In the genomic region with DNA sequence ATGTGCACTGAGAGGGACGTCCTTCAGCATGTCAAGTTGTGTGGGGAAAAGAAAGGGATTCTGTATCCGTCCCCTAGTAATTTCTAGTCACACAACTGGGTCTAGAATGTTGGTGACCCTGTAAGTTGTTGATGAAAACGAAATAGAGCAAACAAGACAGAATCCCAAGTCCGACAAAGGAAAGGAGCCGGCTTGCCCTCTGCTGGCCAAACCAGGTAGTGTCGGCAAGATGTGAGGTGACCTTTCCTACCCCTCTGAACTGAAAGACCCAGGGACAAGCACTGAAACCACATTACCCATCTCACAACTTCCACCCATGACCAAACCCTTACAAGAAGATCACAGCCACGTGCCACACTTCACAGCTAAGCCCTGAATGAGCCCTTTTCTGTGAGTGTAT, we compare ENCODE assay signal across 8 mouse cellular contexts. TPM values are rescaled to one million over a fixed set of nuclear protein-coding genes. Genes with fewer than 3 reads are reported as not detected.
DNase-seq lines count a peak whose midpoint lies in the region; ATAC-seq and TF ChIP-seq lines count a peak whose summit lies in the region.

No protein-coding gene starts in this region.

- H3K27ac ChIP-seq in hindbrain, embryonic 10.5 days, result no peak overlapping the region
- no peak overlapping the region for H3K27ac ChIP-seq in hindbrain, embryonic 12.5 days
- no peak overlapping the region for H3K27ac ChIP-seq in bone marrow, adult 2 months (ENCODE audit: control insufficient read depth, insufficient read depth, low read depth, low read length, poor library complexity)
- H3K27ac ChIP-seq in embryonic fibroblast, embryonic 13.5 days (ENCODE audit: insufficient read depth, low read length), result no peak overlapping the region
- no peak overlapping the region for H3K27ac ChIP-seq in kidney, postnatal 0 days
- H3K27ac ChIP-seq in lung, postnatal 0 days (ENCODE audit: low read length), result no peak overlapping the region

- WGBS in hindbrain, embryonic 10.5 days, result 15% methylated on average over 7 of the region's 7 CpGs
- 18% methylated on average over 7 of the region's 7 CpGs for WGBS in hindbrain, embryonic 12.5 days
- 10% methylated on average over 7 of the region's 7 CpGs for WGBS in bone marrow, adult 2 months
- 13% methylated on average over 7 of the region's 7 CpGs for WGBS in kidney, postnatal 0 days
- WGBS in lung, postnatal 0 days, result 14% methylated on average over 7 of the region's 7 CpGs

- H3K4me2 ChIP-seq in hindbrain, embryonic 12.5 days (replicated peaks), result no peak overlapping the region
- H3K4me2 ChIP-seq in kidney, postnatal 0 days (ENCODE audit: low read length), result no peak overlapping the region
- H3K4me2 ChIP-seq in lung, postnatal 0 days (replicated peaks; ENCODE audit: low read depth, low read length), result no peak overlapping the region

- no peak for TF ChIP-seq EP300 in lung, postnatal 0 days (IDR thresholded peaks at IDR 0.05)

- ATAC-seq in hindbrain, embryonic 12.5 days (ENCODE audit: low FRiP score), result no peak
- ATAC-seq in CD4-positive, CD25-positive, alpha-beta regulatory T cell, adult 4 months, result peak; percentile 87
- no peak for ATAC-seq in kidney, postnatal 0 days (replicated peaks; ENCODE audit: low FRiP score, low read depth)
- peak; percentile 46; the same call in 1 of the 2 replicates for ATAC-seq in lung, postnatal 0 days

- DNase-seq in hindbrain, embryonic 10.5 days (ENCODE audit: low spot score), result peak; percentile 79
- peak; percentile 67 for DNase-seq in kidney, postnatal 0 days (ENCODE audit: low spot score)
- peak; percentile 65 for DNase-seq in lung, postnatal 0 days (ENCODE audit: low spot score)
- peak; percentile 40 for DNase-seq in spleen, adult 12 weeks (ENCODE audit: low spot score)

- H3K4me3 ChIP-seq in hindbrain, embryonic 10.5 days, result no peak overlapping the region
- H3K4me3 ChIP-seq in hindbrain, embryonic 12.5 days, result no peak overlapping the region
- H3K4me3 ChIP-seq in bone marrow, adult 2 months (replicated peaks; ENCODE audit: control insufficient read depth, low read depth, low read length), result no peak overlapping the region
- no peak overlapping the region for H3K4me3 ChIP-seq in embryonic fibroblast, embryonic 13.5 days (ENCODE audit: insufficient read depth, low read length)
- H3K4me3 ChIP-seq in kidney, postnatal 0 days (replicated peaks; ENCODE audit: low read depth, low read length), result no peak overlapping the region
- no peak overlapping the region for H3K4me3 ChIP-seq in lung, postnatal 0 days (ENCODE audit: low read depth, low read length)

- H3K4me1 ChIP-seq in hindbrain, embryonic 10.5 days (replicated peaks), result no peaks in the 10 kb centered on the region
- no peaks in the 10 kb centered on the region for H3K4me1 ChIP-seq in hindbrain, embryonic 12.5 days
- no peaks in the 10 kb centered on the region for H3K4me1 ChIP-seq in bone marrow, adult 2 months (ENCODE audit: control insufficient read depth, insufficient read depth, low read length)
- no peaks in the 10 kb centered on the region for H3K4me1 ChIP-seq in embryonic fibroblast, embryonic 13.5 days (ENCODE audit: control insufficient read depth, insufficient read depth, low read length)
- H3K4me1 ChIP-seq in kidney, postnatal 0 days (replicated peaks; ENCODE audit: insufficient read depth, low read length), result no peaks in the 10 kb centered on the region
- no peaks in the 10 kb centered on the region for H3K4me1 ChIP-seq in lung, postnatal 0 days (ENCODE audit: insufficient read depth, low read depth, low read length)

- no peak overlapping the region for H3K9ac ChIP-seq in hindbrain, embryonic 12.5 days
- no peak overlapping the region for H3K9ac ChIP-seq in kidney, postnatal 0 days (ENCODE audit: low read depth, low read length)
- H3K9ac ChIP-seq in lung, postnatal 0 days (replicated peaks; ENCODE audit: low read depth), result no peak overlapping the region

- H3K9me3 ChIP-seq in hindbrain, embryonic 10.5 days, result peaks cover 8% of the 10 kb centered on the region
- no peaks in the 10 kb centered on the region for H3K9me3 ChIP-seq in hindbrain, embryonic 12.5 days (replicated peaks)
- no peaks in the 10 kb centered on the region for H3K9me3 ChIP-seq in kidney, postnatal 0 days (replicated peaks; ENCODE audit: low read length)
- no peaks in the 10 kb centered on the region for H3K9me3 ChIP-seq in lung, postnatal 0 days (ENCODE audit: low read length)

- no peak for TF ChIP-seq POLR2A in bone marrow, adult 2 months (IDR thresholded peaks at IDR 0.05; ENCODE audit: borderline replicate concordance, control insufficient read depth, low read depth, low read length)
- TF ChIP-seq POLR2A in embryonic fibroblast, embryonic 13.5 days (IDR thresholded peaks at IDR 0.05; ENCODE audit: low read depth, low read length), result no peak

- TF ChIP-seq CTCF in bone marrow, adult 2 months (IDR thresholded peaks at IDR 0.05; ENCODE audit: control insufficient read depth, insufficient read depth, low read length), result peak; percentile 81
- peak; percentile 76 for TF ChIP-seq CTCF in embryonic fibroblast, embryonic 13.5 days (IDR thresholded peaks at IDR 0.05; ENCODE audit: borderline replicate concordance, insufficient read depth, low read length)
- TF ChIP-seq CTCF in kidney, postnatal 0 days (IDR thresholded peaks at IDR 0.05; ENCODE audit: low read depth), result peak; percentile 88
- peak; percentile 91 for TF ChIP-seq CTCF in lung, postnatal 0 days (IDR thresholded peaks at IDR 0.05)

- H3K27me3 ChIP-seq in hindbrain, embryonic 10.5 days (ENCODE audit: insufficient read depth, poor library complexity, severe bottlenecking), result no peaks in the 10 kb centered on the region
- H3K27me3 ChIP-seq in hindbrain, embryonic 12.5 days, result no peaks in the 10 kb centered on the region
- 0 out of 2 replicates have a peak, but pooled peaks cover 4% of the 10 kb centered on the region for H3K27me3 ChIP-seq in kidney, postnatal 0 days (ENCODE audit: insufficient read depth, low read length)
- no peaks in the 10 kb centered on the region for H3K27me3 ChIP-seq in lung, postnatal 0 days (replicated peaks; ENCODE audit: insufficient read depth, low read length)

- no peaks in the 10 kb centered on the region for H3K36me3 ChIP-seq in hindbrain, embryonic 10.5 days
- H3K36me3 ChIP-seq in hindbrain, embryonic 12.5 days, result no peaks in the 10 kb centered on the region
- no peaks in the 10 kb centered on the region for H3K36me3 ChIP-seq in kidney, postnatal 0 days (ENCODE audit: insufficient read depth, low read length)
- no peaks in the 10 kb centered on the region for H3K36me3 ChIP-seq in lung, postnatal 0 days (ENCODE audit: insufficient read depth, low read length)

RNA-seq across cellular contexts. Expression of a gene that starts 20.1 kb away (rescaled TPM):
- polyA plus RNA-seq in hindbrain, embryonic 10.5 days (2016; fragmentation: Nextera tagmentation; extraction: Ambion mirVana), result 3.1 and 4.1 TPM in 2 replicates
- polyA plus RNA-seq in hindbrain, embryonic 12.5 days (2016; fragmentation: Nextera tagmentation; extraction: Ambion mirVana), result 6.7 and 7.9 TPM in 2 replicates
- 1 to 10 TPM; 3.1 to 3.4 TPM for polyA plus RNA-seq in CD4-positive, CD25-positive, alpha-beta regulatory T cell, adult 4 months (2017; shearing (Covaris generic))
- polyA plus RNA-seq in bone marrow, adult 2 months (2011; ENCODE audit: insufficient read depth, insufficient read length, low replicate concordance, missing spikeins), result 0.52 TPM in 1 of 2 replicates, not detected in the other
- polyA plus RNA-seq in embryonic fibroblast, embryonic 13.5 days (2011; ENCODE audit: insufficient read length, low read depth, missing spikeins), result 0.23 and 0.32 TPM in 2 replicates
- 0.52 and 0.53 TPM in 2 replicates for polyA plus RNA-seq in kidney, postnatal 0 days (2015; fragmentation: Nextera tagmentation; extraction: Ambion mirVana)
- polyA plus RNA-seq in lung, postnatal 0 days (2015; fragmentation: Nextera tagmentation; extraction: Ambion mirVana), result 4.2 and 4.4 TPM in 2 replicates

RNA-seq across cellular contexts. Expression of a gene that starts 34.0 kb away (rescaled TPM):
- 39.5 and 39.9 TPM in 2 replicates for polyA plus RNA-seq in hindbrain, embryonic 10.5 days (2016; fragmentation: Nextera tagmentation; extraction: Ambion mirVana)
- polyA plus RNA-seq in hindbrain, embryonic 12.5 days (2016; fragmentation: Nextera tagmentation; extraction: Ambion mirVana), result 50.8 and 54.1 TPM in 2 replicates
- polyA plus RNA-seq in CD4-positive, CD25-positive, alpha-beta regulatory T cell, adult 4 months (2017; shearing (Covaris generic)), result 10 to 100 TPM in 1 of 2 experiments, 1 to 10 TPM in 1; 9.1 to 13.6 TPM
- polyA plus RNA-seq in bone marrow, adult 2 months (2011; ENCODE audit: insufficient read depth, insufficient read length, low replicate concordance, missing spikeins), result 18.2 and 39.2 TPM in 2 replicates
- 137 and 165 TPM in 2 replicates for polyA plus RNA-seq in embryonic fibroblast, embryonic 13.5 days (2011; ENCODE audit: insufficient read length, low read depth, missing spikeins)
- polyA plus RNA-seq in kidney, postnatal 0 days (2015; fragmentation: Nextera tagmentation; extraction: Ambion mirVana), result 62.3 and 63.2 TPM in 2 replicates
- polyA plus RNA-seq in lung, postnatal 0 days (2015; fragmentation: Nextera tagmentation; extraction: Ambion mirVana), result 40.8 and 41.4 TPM in 2 replicates

Comparison
In these comparisons a context has a peak if more than half of its experiments do, and no peak if none do; other contexts are left out.
1. ATAC-seq: peak in CD4-positive, CD25-positive, alpha-beta regulatory T cell, adult 4 months (single experiment) and lung, postnatal 0 days (single experiment); none in hindbrain, embryonic 12.5 days (single experiment) and kidney, postnatal 0 days (single experiment).
2. Peak in every context shown above with its lines, with median percentiles within 50 percentile points of each other: DNase-seq and CTCF ChIP-seq.